Mouse (Mus musculus): Measurements from ENCODE around the gene Tbc1d22b. TPM values are rescaled to one million over a fixed set of nuclear protein-coding genes. Genes with fewer than 3 reads are reported as not detected.

Gene Tbc1d22b
- polyA plus RNA-seq (2012; ENCODE audit: insufficient read depth, insufficient read length, low replicate concordance, missing spikeins), result not detected in 2 replicates

- peak within 1 kb of the TSS; percentile 64 for H3K4me3 ChIP-seq (ENCODE audit: insufficient read depth, low read depth, low read length)
- no peak for TF ChIP-seq CTCF (IDR thresholded peaks at IDR 0.05; ENCODE audit: insufficient read depth, low read depth, low read length)
- peak; percentile 79; the same call in 1 of the 2 replicates for TF ChIP-seq POLR2A (IDR thresholded peaks at IDR 0.05; ENCODE audit: insufficient read depth, low read depth, low read length)
- no peak within 1 kb of the TSS for H3K27ac ChIP-seq (ENCODE audit: insufficient read depth, low read depth, low read length)
- peaks cover 5% of the 10 kb centered on the region for H3K4me1 ChIP-seq (ENCODE audit: control insufficient read depth, insufficient read depth, low read length)
- WGBS, result under 1% methylated on average over 44 of the region's 44 CpGs
These were observed at the start of gene Tbc1d22b, which contains the start of gene Gm17657 for GRCm38 (mm10) chr17:29549543-29550428. TSS of gene Tbc1d22b (plus strand) at chr17:29549785. TSS of gene Gm17657 (minus strand) at chr17:29549638.

GRCm38 (mm10) chr17:29500243-29500740 is 49.3 kb upstream of the Tbc1d22b start:
- Histone ChIP-seq H3K27ac (ENCODE audit: insufficient read depth, low read depth, low read length) (no peak overlapping the region), H3K4me3 (ENCODE audit: insufficient read depth, low read depth, low read length) (no peak overlapping the region), H3K4me1 (ENCODE audit: control insufficient read depth, insufficient read depth, low read length) (no peaks in the 10 kb centered on the region; the same call in 1 of the 2 replicates)
- 88% methylated on average over 7 of the region's 7 CpGs for WGBS
- TF ChIP-seq CTCF (IDR thresholded peaks at IDR 0.05; ENCODE audit: insufficient read depth, low read depth, low read length), result no peak
- TF ChIP-seq POLR2A (IDR thresholded peaks at IDR 0.05; ENCODE audit: insufficient read depth, low read depth, low read length), result no peak

GRCm38 (mm10) chr17:29500802-29501469 is 48.6 kb upstream of the Tbc1d22b start:
- WGBS, result 85% methylated on average over 17 of the region's 17 CpGs

DNA sequence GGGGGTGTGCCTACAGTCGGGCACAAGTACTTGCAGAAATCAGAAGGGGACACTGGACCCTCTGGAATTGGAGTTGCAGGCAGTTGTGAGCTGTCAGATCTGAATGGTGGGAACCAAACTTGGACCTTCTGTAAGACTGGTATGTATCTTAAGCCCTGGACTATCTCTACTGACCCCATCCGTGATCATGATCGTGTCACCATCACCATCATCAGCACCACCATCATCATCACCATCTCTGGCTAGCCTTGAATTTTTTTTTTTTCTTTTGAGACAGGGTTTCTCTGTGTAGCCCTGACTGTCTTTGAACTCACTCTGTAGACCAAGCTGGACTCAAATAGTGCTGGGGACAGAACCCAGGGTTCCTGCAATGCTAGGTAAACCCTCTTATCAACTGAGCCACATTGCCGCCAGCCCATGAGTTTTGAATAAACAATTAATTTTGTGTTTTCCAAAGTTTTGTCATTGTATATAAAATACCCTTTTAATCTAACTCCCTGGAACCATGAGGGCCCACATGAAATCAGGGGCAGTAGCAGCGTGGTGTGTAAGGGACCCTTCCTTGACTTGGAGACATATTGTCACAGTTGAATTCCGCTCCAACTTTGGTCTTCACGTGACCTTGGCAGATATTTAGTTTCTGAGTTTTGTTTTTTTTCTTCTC is 47.4 kb upstream of the Tbc1d22b start:
- H3K4me3 ChIP-seq (ENCODE audit: insufficient read depth, low read depth, low read length), result no peak overlapping the region
- 85% methylated on average over 7 of the region's 7 CpGs for WGBS
- TF ChIP-seq POLR2A (IDR thresholded peaks at IDR 0.05; ENCODE audit: insufficient read depth, low read depth, low read length) (no peak), CTCF (IDR thresholded peaks at IDR 0.05; ENCODE audit: insufficient read depth, low read depth, low read length) (no peak)
- H3K27ac ChIP-seq (ENCODE audit: insufficient read depth, low read depth, low read length), result no peak overlapping the region
- no peaks in the 10 kb centered on the region; the same call in 1 of the 2 replicates for H3K4me1 ChIP-seq (ENCODE audit: control insufficient read depth, insufficient read depth, low read length)

More at GRCm38 (mm10) chr17:29500802-29501469, 48.6 kb upstream of the Tbc1d22b start:
- Histone ChIP-seq H3K4me1 (ENCODE audit: control insufficient read depth, insufficient read depth, low read length) (no peaks in the 10 kb centered on the region; the same call in 1 of the 2 replicates), H3K27ac (ENCODE audit: insufficient read depth, low read depth, low read length) (no peak overlapping the region), H3K4me3 (ENCODE audit: insufficient read depth, low read depth, low read length) (no peak overlapping the region)
- TF ChIP-seq CTCF (IDR thresholded peaks at IDR 0.05; ENCODE audit: insufficient read depth, low read depth, low read length), result no peak
- TF ChIP-seq POLR2A (IDR thresholded peaks at IDR 0.05; ENCODE audit: insufficient read depth, low read depth, low read length), result no peak

DNA sequence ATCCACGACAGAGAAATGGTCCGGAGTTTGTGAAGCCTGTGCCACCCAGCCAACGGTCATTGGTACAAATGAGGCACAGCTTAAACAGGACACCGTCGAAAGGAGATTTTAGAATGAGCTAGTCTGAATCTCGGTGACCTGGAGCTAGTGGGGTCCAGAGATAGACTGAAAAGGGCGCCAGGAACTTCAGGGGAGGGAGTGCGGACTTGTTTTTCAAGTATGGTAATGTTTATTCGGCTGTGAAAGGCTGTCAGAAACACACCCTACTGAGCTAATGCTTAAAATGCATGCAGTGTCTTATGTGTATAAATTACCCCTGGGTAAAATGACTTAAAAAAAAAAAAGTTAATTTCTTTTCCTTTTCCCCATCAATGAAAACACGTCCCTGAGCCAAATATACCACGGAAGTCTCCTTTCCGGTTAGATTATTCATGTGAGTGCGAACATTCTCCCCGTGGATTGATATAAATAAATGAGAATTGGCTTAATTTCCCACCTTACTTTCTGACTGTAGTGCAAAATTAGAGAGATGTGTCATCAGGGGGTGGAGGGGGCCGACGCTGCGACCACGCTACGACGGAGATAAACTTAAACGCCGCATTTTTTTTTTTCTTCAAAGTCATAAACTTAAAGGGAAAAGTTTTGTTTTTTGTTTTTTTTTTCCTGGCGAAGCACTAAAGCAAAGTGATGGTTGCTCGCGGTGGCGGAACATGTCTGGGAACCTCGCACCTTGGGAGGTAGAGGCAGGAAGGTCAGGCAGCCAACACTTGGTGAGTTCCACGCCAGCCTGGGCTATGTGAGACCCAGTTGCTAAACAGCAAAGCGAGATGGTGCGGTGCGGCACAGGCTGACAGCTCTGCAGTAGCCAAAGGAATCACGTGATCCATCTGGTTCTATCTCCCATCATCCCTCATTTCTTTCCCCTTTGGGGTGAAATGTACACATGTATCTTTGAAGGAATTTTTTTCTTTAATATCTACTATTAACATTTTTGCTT is 46.6 kb upstream of the Tbc1d22b start:
- H3K4me1 ChIP-seq (ENCODE audit: control insufficient read depth, insufficient read depth, low read length), result no peaks in the 10 kb centered on the region; the same call in 1 of the 2 replicates
- WGBS, result 22% methylated on average over 32 of the region's 32 CpGs
- no peak overlapping the region for H3K4me3 ChIP-seq (ENCODE audit: insufficient read depth, low read depth, low read length)
- H3K27ac ChIP-seq (ENCODE audit: insufficient read depth, low read depth, low read length), result no peak overlapping the region
- no peak for TF ChIP-seq POLR2A (IDR thresholded peaks at IDR 0.05; ENCODE audit: insufficient read depth, low read depth, low read length)
- no peak for TF ChIP-seq CTCF (IDR thresholded peaks at IDR 0.05; ENCODE audit: insufficient read depth, low read depth, low read length)

DNA sequence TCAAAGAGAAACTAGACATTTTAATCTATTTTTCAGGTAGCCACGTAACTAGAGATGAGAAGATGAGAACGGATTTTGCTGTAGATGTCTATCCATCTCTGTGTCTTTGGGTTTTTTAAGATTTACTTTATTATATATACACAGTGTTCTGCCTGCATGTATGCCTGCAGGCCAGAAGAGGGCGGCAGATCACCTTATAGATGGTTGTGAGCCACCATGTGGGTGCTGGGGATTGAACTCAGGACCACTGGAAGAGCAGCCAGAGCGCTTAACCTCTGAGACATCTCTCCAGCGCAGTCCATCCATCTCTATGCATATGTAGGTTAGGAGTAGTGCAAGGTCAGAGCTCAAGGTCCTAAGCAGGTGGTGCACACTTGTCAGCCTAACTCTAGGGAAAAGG is 45.9 kb upstream of the Tbc1d22b start:
- 81% methylated on average over 5 of the region's 5 CpGs for WGBS
- Histone ChIP-seq H3K4me3 (ENCODE audit: insufficient read depth, low read depth, low read length) (no peak overlapping the region), H3K27ac (ENCODE audit: insufficient read depth, low read depth, low read length) (no peak overlapping the region), H3K4me1 (ENCODE audit: control insufficient read depth, insufficient read depth, low read length) (no peaks in the 10 kb centered on the region; the same call in 1 of the 2 replicates)
- TF ChIP-seq CTCF (IDR thresholded peaks at IDR 0.05; ENCODE audit: insufficient read depth, low read depth, low read length) (no peak), POLR2A (IDR thresholded peaks at IDR 0.05; ENCODE audit: insufficient read depth, low read depth, low read length) (no peak)

DNA sequence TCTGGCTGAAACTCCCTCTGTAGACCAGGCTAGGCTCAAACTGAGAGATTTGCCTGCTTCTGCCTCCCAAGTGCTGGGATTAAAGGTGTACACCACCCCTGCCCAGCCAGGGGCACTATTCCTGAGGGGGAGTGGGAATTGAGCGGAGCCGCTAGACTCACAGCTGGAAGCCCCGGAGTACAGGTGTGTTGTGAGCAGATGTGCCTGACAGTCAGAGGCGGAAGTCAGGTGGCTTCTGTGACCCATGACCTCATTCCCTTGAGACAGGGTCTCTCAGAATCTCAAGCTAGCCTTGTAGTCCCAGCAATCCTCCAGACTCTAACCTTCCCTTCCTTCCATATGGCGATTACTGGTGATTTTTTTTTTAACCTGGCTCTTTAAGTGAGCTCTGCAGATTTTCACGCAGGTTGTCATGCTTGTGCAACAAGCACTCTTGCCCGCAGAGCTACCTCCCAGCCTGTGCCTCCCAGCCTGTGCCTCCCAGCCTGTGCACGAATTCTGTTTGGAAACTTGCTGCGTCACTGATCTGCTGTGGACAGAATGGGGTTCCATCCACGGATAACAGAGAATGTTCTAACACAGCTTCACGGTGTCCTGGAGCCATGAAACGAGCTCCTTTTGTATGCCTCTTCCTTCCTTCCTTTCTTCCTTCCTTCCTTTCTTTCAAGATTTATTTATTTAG is 40.5 kb upstream of the Tbc1d22b start:
- no peak overlapping the region for H3K27ac ChIP-seq (ENCODE audit: insufficient read depth, low read depth, low read length)
- TF ChIP-seq POLR2A (IDR thresholded peaks at IDR 0.05; ENCODE audit: insufficient read depth, low read depth, low read length), result no peak
- no peak for TF ChIP-seq CTCF (IDR thresholded peaks at IDR 0.05; ENCODE audit: insufficient read depth, low read depth, low read length)
- WGBS, result 85% methylated on average over 12 of the region's 12 CpGs
- no peaks in the 10 kb centered on the region for H3K4me1 ChIP-seq (ENCODE audit: control insufficient read depth, insufficient read depth, low read length)
- no peak overlapping the region for H3K4me3 ChIP-seq (ENCODE audit: insufficient read depth, low read depth, low read length)

Measured in olfactory bulb, adult 2 months (tissue).